ENCODE assay signal across 17 mouse cellular contexts in the genomic region with DNA sequence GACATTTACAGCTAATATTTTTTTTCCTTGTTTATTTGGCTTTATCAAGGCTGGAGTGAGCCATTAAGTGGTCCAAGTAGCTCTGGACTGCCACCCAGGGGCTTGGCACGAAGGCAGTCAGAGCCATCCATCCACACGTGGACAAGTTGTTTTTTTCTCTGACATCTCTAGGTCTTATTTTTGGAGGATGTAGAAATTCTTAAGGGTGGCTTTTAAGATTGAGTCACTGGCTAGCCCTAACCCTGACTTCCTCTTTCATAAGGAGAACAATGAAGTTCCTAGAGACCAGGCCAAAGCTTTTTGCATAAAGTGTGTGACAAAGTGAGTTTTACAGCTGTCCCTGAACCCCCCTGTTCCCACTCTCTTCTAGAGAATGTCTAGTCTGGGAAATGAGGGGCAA. TPM values are rescaled to one million over a fixed set of nuclear protein-coding genes. Genes with fewer than 3 reads are reported as not detected.
DNase-seq lines count a peak whose midpoint lies in the region; ATAC-seq and TF ChIP-seq lines count a peak whose summit lies in the region.
"Had no signal": no experiment of that assay in that cellular context is flagged by ENCODE, and none has a peak within 500 bp of the region (broad histone marks: within the 10 kb centered on the region; RNA-seq: fewer than 3 reads in every experiment).

No protein-coding gene starts in this region.

- no peak for ATAC-seq in stomach, postnatal 0 days (ENCODE audit: low FRiP score, low TSS enrichment)

- no peak overlapping the region for H3K27ac ChIP-seq in heart, embryonic 10.5 days
- no peak overlapping the region for H3K27ac ChIP-seq in stomach, postnatal 0 days (replicated peaks)
- H3K27ac ChIP-seq: embryonic facial prominence, embryonic 12.5 days; midbrain, embryonic 12.5 days had no signal

- H3K4me3 ChIP-seq in heart, embryonic 10.5 days: no peak overlapping the region
- H3K4me3 ChIP-seq in stomach, postnatal 0 days (ENCODE audit: low read depth, low read length): no peak overlapping the region
- H3K4me3 ChIP-seq: embryonic facial prominence, embryonic 12.5 days; midbrain, embryonic 12.5 days had no signal

- no peak overlapping the region for H3K9ac ChIP-seq in stomach, postnatal 0 days (ENCODE audit: low read length)
- H3K9ac ChIP-seq: embryonic facial prominence, embryonic 12.5 days; midbrain, embryonic 12.5 days had no signal

- DNase-seq in heart, adult 8-10 months (ENCODE audit: low spot score): peak; percentile 31
- DNase-seq in heart, embryonic 10.5 days (ENCODE audit: low spot score): no peak
- peak; percentile 14 to 32 for DNase-seq in spleen, postnatal 36 days (ENCODE audit: low spot score in 2 of 2)
- DNase-seq in spleen, adult 12 weeks (ENCODE audit: low spot score): no peak
- DNase-seq in lung, postnatal 25 days (ENCODE audit: low spot score): peak; percentile 36
- DNase-seq in stomach, postnatal 0 days (ENCODE audit: low spot score): no peak
- no peak for DNase-seq in embryo, embryonic 10 days (ENCODE audit: low spot score)
- no peak for DNase-seq in thymus, adult 18-20 months
- DNase-seq: adrenal gland, postnatal 10 days; cerebellum, postnatal 25 days; gastrocnemius, postnatal 36 days; heart, postnatal 4 days; right cerebral cortex, adult 18-20 months; thymus, adult 2 months had no signal

- peaks cover 8% of the 10 kb centered on the region; the same call in 1 of the 2 replicates for H3K36me3 ChIP-seq in heart, embryonic 10.5 days
- H3K36me3 ChIP-seq in stomach, postnatal 0 days (ENCODE audit: control insufficient read depth, insufficient read depth, low read length): 0 out of 2 replicates have a peak, but pooled peaks cover 4% of the 10 kb centered on the region

- no peak for TF ChIP-seq EP300 in stomach, postnatal 0 days (optimal IDR thresholded peaks at IDR 0.05)

- H3K9me3 ChIP-seq in heart, embryonic 10.5 days: no peaks in the 10 kb centered on the region
- no peaks in the 10 kb centered on the region for H3K9me3 ChIP-seq in stomach, postnatal 0 days (ENCODE audit: control insufficient read depth, low read length)
- H3K9me3 ChIP-seq: embryonic facial prominence, embryonic 12.5 days; G1E; midbrain, embryonic 12.5 days had no signal

- WGBS in heart, embryonic 10.5 days: 60% methylated on average over 2 of the region's 2 CpGs
- WGBS in stomach, postnatal 0 days: 46% methylated on average over 2 of the region's 2 CpGs

- no peaks in the 10 kb centered on the region for H3K27me3 ChIP-seq in heart, embryonic 10.5 days (ENCODE audit: insufficient read depth, poor library complexity, severe bottlenecking)
- no peaks in the 10 kb centered on the region for H3K27me3 ChIP-seq in stomach, postnatal 0 days (ENCODE audit: control insufficient read depth, insufficient read depth, low read length)
- H3K27me3 ChIP-seq: embryonic facial prominence, embryonic 12.5 days; midbrain, embryonic 12.5 days had no signal

- H3K4me1 ChIP-seq in heart, embryonic 10.5 days: peaks cover 6% of the 10 kb centered on the region; the same call in 1 of the 2 replicates
- H3K4me1 ChIP-seq in stomach, postnatal 0 days (replicated peaks; ENCODE audit: control insufficient read depth, insufficient read depth): 0 out of 2 replicates have a peak, but pooled peaks cover 5% of the 10 kb centered on the region

- H3K4me2 ChIP-seq in stomach, postnatal 0 days (replicated peaks; ENCODE audit: low read depth): no peak overlapping the region
- H3K4me2 ChIP-seq: embryonic facial prominence, embryonic 12.5 days; midbrain, embryonic 12.5 days had no signal

- 0 out of 2 replicates have a peak, but pooled peaks have one; percentile 3 for TF ChIP-seq CTCF in stomach, postnatal 0 days (IDR thresholded peaks at IDR 0.05; ENCODE audit: low read depth)

RNA-seq across cellular contexts. Expression of gene Mocs2, which starts 16.5 kb away (rescaled TPM):
- total RNA-seq in heart, adult 8-10 months (2022): 10 to 100 TPM; 30.3 to 48.4 (median 39.8) TPM
- 50.0 and 57.1 TPM in 2 replicates for polyA plus RNA-seq in heart, embryonic 10.5 days (2016; fragmentation: Nextera tagmentation; extraction: Ambion mirVana)
- 105 and 109 TPM in 2 replicates for polyA plus RNA-seq in stomach, postnatal 0 days (2015; fragmentation: Nextera tagmentation; extraction: Ambion mirVana)

Comparison
In these comparisons a context has a peak if more than half of its experiments do, and no peak if none do; other contexts are left out.
1. DNase-seq: peak in heart, adult 8-10 months (single experiment), spleen, postnatal 36 days (2 of 2) and lung, postnatal 25 days (single experiment); none in heart, embryonic 10.5 days (single experiment), spleen, adult 12 weeks (single experiment), stomach, postnatal 0 days (single experiment), embryo, embryonic 10 days (single experiment) and thymus, adult 18-20 months (0 of 2).